Comparison of ENCODE assay signal across 8 mouse cellular contexts in the genomic region with DNA sequence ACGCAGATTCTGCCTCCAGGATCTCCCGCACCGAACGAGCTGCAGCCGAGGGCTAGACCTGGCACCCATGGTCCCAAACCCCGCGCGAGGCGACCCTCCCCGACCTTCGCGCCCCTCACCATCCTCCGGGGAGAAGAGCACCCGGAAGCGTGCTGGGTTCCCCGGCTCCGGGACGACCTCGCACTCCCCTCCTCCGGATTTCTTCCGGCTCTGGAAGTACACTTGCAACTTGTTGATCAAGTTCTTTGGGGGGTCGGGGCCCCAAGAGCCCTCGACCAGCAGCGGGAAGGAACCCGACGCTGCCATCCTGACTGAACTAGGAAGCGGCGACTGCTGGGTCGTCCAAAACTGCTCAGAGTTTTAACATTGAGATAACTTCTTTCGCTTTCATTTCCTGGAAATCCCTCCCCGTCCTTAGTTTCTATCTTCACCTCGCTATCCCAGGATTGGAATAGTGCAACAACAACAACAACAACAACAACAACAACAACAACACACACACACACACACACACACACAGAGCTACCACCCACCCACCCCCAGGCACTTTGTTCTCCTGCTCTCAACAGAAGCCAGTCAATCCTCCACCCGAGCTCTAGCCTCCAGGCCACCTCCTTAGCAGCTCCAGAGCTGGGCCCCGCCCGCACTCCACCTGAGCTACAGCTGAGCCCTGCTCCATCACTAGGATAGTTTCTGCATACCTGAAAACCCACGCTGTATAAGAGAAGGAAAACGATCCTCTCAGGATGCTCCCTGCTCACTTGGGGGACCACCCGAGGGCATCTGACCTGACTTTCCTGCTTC. TPM values are rescaled to one million over a fixed set of nuclear protein-coding genes. Genes with fewer than 3 reads are reported as not detected.
DNase-seq lines count a peak whose midpoint lies in the region; ATAC-seq and TF ChIP-seq lines count a peak whose summit lies in the region.

A gene (minus strand): TSS at position 497 of the 804 bp plus-strand sequence.

- TF ChIP-seq EP300 in MEL (IDR thresholded peaks at IDR 0.05; ENCODE audit: low read depth in 1 of 2, low read length in 2 of 2), result no peak

- no peak for TF ChIP-seq CTCF in MEL (IDR thresholded peaks at IDR 0.05 in 2 of 3, conservative IDR thresholded peaks at IDR 0.05 in 1 of 3; ENCODE audit: control insufficient read depth in 1 of 3, insufficient read depth in 1 of 3, low read depth in 2 of 3, low read length in 3 of 3, poor library complexity in 1 of 3, severe bottlenecking in 1 of 3)

- peak within 1 kb of the TSS; percentile 91 for H3K4me2 ChIP-seq in embryonic facial prominence, embryonic 11.5 days (ENCODE audit: low read depth, low read length)
- H3K4me2 ChIP-seq in heart, embryonic 13.5 days, result peak within 1 kb of the TSS; percentile 91
- peak within 1 kb of the TSS; percentile 94 for H3K4me2 ChIP-seq in kidney, embryonic 15.5 days

- peaks cover 1 to 2% of the 10 kb centered on the region in 2 experiments; a peak in 2 of 4 replicates for H3K27me3 ChIP-seq in MEL (ENCODE audit: control insufficient read depth in 1 of 2, insufficient read depth in 2 of 2, low read length in 2 of 2)
- peaks cover 16% of the 10 kb centered on the region for H3K27me3 ChIP-seq in embryonic facial prominence, embryonic 11.5 days (ENCODE audit: control insufficient read depth, insufficient read depth, low read length)
- peaks cover 34% of the 10 kb centered on the region for H3K27me3 ChIP-seq in heart, embryonic 13.5 days (replicated peaks)
- peaks cover 38% of the 10 kb centered on the region for H3K27me3 ChIP-seq in kidney, embryonic 15.5 days

- TF ChIP-seq POLR2A in MEL (IDR thresholded peaks at IDR 0.05; ENCODE audit: control insufficient read depth in 1 of 2, insufficient read depth in 1 of 2, low read depth in 1 of 2, low read length in 2 of 2, poor library complexity in 1 of 2), result peak in 1 of 2 experiments; percentile 36; a peak in 1 of 4 replicates

- peaks cover 0 to 4% of the 10 kb centered on the region in 2 experiments; a peak in 2 of 4 replicates for H3K4me1 ChIP-seq in MEL (ENCODE audit: control insufficient read depth in 1 of 2, insufficient read depth in 2 of 2, low read length in 2 of 2)
- H3K4me1 ChIP-seq in embryonic facial prominence, embryonic 11.5 days (ENCODE audit: control insufficient read depth, insufficient read depth, low read length), result peaks cover 3% of the 10 kb centered on the region; the same call in 1 of the 2 replicates
- H3K4me1 ChIP-seq in heart, embryonic 13.5 days, result peaks cover 13% of the 10 kb centered on the region
- peaks cover 13% of the 10 kb centered on the region for H3K4me1 ChIP-seq in kidney, embryonic 15.5 days

- DNase-seq in 416B (ENCODE audit: low read depth) (peak; percentile 59), MEL (ENCODE audit: low read depth, low spot score) (peak; percentile 67)
- peak; percentile 48 for DNase-seq in embryonic facial prominence, embryonic 11.5 days (ENCODE audit: low spot score)
- DNase-seq in lung, postnatal 14 days, result peak; percentile 59
- DNase-seq in retina, embryonic 14.5 days (ENCODE audit: low spot score), result peak; percentile 45
- no peak for DNase-seq in cerebellum, adult 18-20 months

- TF ChIP-seq RAD21 in MEL (IDR thresholded peaks at IDR 0.05; ENCODE audit: low read depth, low read length), result no peak

- peaks cover 0 to 5% of the 10 kb centered on the region in 2 experiments; a peak in 1 of 4 replicates for H3K36me3 ChIP-seq in MEL (ENCODE audit: control insufficient read depth in 1 of 2, insufficient read depth in 2 of 2, low read length in 2 of 2)
- H3K36me3 ChIP-seq in embryonic facial prominence, embryonic 11.5 days (replicated peaks; ENCODE audit: control insufficient read depth, insufficient read depth, low read depth, low read length), result no peaks in the 10 kb centered on the region
- H3K36me3 ChIP-seq in heart, embryonic 13.5 days, result no peaks in the 10 kb centered on the region
- no peaks in the 10 kb centered on the region for H3K36me3 ChIP-seq in kidney, embryonic 15.5 days

- ATAC-seq in embryonic facial prominence, embryonic 11.5 days (replicated peaks; ENCODE audit: insufficient number of reproducible peaks, low FRiP score, low TSS enrichment, low read depth), result no peak; the same call in 1 of the 2 replicates
- no peak for ATAC-seq in heart, embryonic 13.5 days (ENCODE audit: extremely low read depth, insufficient number of reproducible peaks, low FRiP score, low TSS enrichment)
- ATAC-seq in kidney, embryonic 15.5 days (replicated peaks; ENCODE audit: low FRiP score), result peak; percentile 69; the same call in 1 of the 2 replicates

- H3K27ac ChIP-seq in MEL (ENCODE audit: control insufficient read depth, low read depth, low read length), result no peak within 1 kb of the TSS
- no peak within 1 kb of the TSS for H3K27ac ChIP-seq in embryonic facial prominence, embryonic 11.5 days (replicated peaks; ENCODE audit: low read depth, low read length)
- no peak within 1 kb of the TSS for H3K27ac ChIP-seq in heart, embryonic 13.5 days (replicated peaks)
- H3K27ac ChIP-seq in kidney, embryonic 15.5 days, result no peak within 1 kb of the TSS

- H3K9ac ChIP-seq in MEL (ENCODE audit: control insufficient read depth, low read depth, low read length, poor library complexity, severe bottlenecking), result peak within 1 kb of the TSS; percentile 74
- H3K9ac ChIP-seq in embryonic facial prominence, embryonic 11.5 days (replicated peaks; ENCODE audit: low read length), result peak within 1 kb of the TSS; percentile 62
- peak within 1 kb of the TSS; percentile 87 for H3K9ac ChIP-seq in heart, embryonic 13.5 days
- H3K9ac ChIP-seq in kidney, embryonic 15.5 days, result peak within 1 kb of the TSS; percentile 53

- no peaks in the 10 kb centered on the region; the same call in 1 of the 2 replicates for H3K79me2 ChIP-seq in MEL (ENCODE audit: control insufficient read depth, insufficient read depth, low read length, poor library complexity)

- WGBS in embryonic facial prominence, embryonic 11.5 days, result 2% methylated on average over 38 of the region's 38 CpGs
- 1% methylated on average over 38 of the region's 38 CpGs for WGBS in heart, embryonic 13.5 days
- 2% methylated on average over 36 of the region's 38 CpGs for WGBS in kidney, embryonic 15.5 days

- H3K9me3 ChIP-seq in MEL (replicated peaks; ENCODE audit: insufficient read depth, low read length), result no peaks in the 10 kb centered on the region
- no peaks in the 10 kb centered on the region for H3K9me3 ChIP-seq in embryonic facial prominence, embryonic 11.5 days (replicated peaks; ENCODE audit: control insufficient read depth, low read length)
- no peaks in the 10 kb centered on the region for H3K9me3 ChIP-seq in heart, embryonic 13.5 days
- H3K9me3 ChIP-seq in kidney, embryonic 15.5 days (replicated peaks), result no peaks in the 10 kb centered on the region

- H3K4me3 ChIP-seq in MEL (ENCODE audit: control insufficient read depth in 1 of 2, insufficient read depth in 1 of 2, low read depth in 2 of 2, low read length in 2 of 2), result peak within 1 kb of the TSS; percentile 79 to 95
- H3K4me3 ChIP-seq in embryonic facial prominence, embryonic 11.5 days (ENCODE audit: low read depth, low read length), result peak within 1 kb of the TSS; percentile 57
- H3K4me3 ChIP-seq in heart, embryonic 13.5 days, result peak within 1 kb of the TSS; percentile 83
- H3K4me3 ChIP-seq in kidney, embryonic 15.5 days (replicated peaks), result peak within 1 kb of the TSS; percentile 59

TF ChIP-seq in MEL, 35 proteins besides CTCF, POLR2A, EP300 and RAD21:
- TF ChIP-seq UBTF (IDR thresholded peaks at IDR 0.05; ENCODE audit: borderline replicate concordance, insufficient read depth, low read depth, low read length) (0 out of 2 replicates have a peak, but pooled peaks have one; percentile 30), ETS1 (IDR thresholded peaks at IDR 0.05; ENCODE audit: low read depth, low read length) (peak; percentile 54), POLR2AphosphoS2 (IDR thresholded peaks at IDR 0.05; ENCODE audit: low read length) (no peak), SIN3A (IDR thresholded peaks at IDR 0.05; ENCODE audit: low read length) (peak; percentile 70), TCF12 (IDR thresholded peaks at IDR 0.05; ENCODE audit: low read depth, low read length) (0 out of 2 replicates have a peak, but pooled peaks have one; percentile 1), MXI1 (IDR thresholded peaks at IDR 0.05; ENCODE audit: low read depth, low read length) (peak; percentile 2; the same call in 1 of the 2 replicates), MAFK (IDR thresholded peaks at IDR 0.05; ENCODE audit: borderline replicate concordance, low read depth, low read length) (no peak)

RNA-seq across cellular contexts. Expression of the gene that starts here (rescaled TPM):
- total RNA-seq in MEL (2012; rRNA removed), result 0.98 and 1.2 TPM in 2 replicates
- polyA plus RNA-seq in MEL (2012; ENCODE audit: insufficient read depth in 1 of 2, insufficient read length in 2 of 2, low read depth in 1 of 2, low replicate concordance in 2 of 2, missing spikeins in 1 of 2), result 1 to 10 TPM in 1 of 2 experiments, not detected in 1; 1.5 TPM
- 0.29 and 0.45 TPM in 2 replicates for polyA plus RNA-seq in embryonic facial prominence, embryonic 11.5 days (2014; fragmentation: Nextera tagmentation; extraction: Ambion mirVana)
- polyA plus RNA-seq in heart, embryonic 13.5 days (2015; fragmentation: Nextera tagmentation; extraction: Ambion mirVana), result 0.75 and 0.80 TPM in 2 replicates
- polyA plus RNA-seq in kidney, embryonic 15.5 days (2015; fragmentation: Nextera tagmentation; extraction: Ambion mirVana), result 1.1 and 1.2 TPM in 2 replicates

Comparison
In these comparisons a context has a peak if more than half of its experiments do, and no peak if none do; other contexts are left out.
1. Peak in DNase-seq, H3K4me3 ChIP-seq, H3K9ac ChIP-seq and H3K4me2 ChIP-seq in embryonic facial prominence, embryonic 11.5 days; RNA of the gene not detected or under 1 TPM.
2. DNase-seq: peak in 416B (single experiment), MEL (single experiment), lung, postnatal 14 days (single experiment) and retina, embryonic 14.5 days (single experiment); none in cerebellum, adult 18-20 months (0 of 2).
3. Peak in every context shown above with its lines, with median percentiles within 50 percentile points of each other: H3K4me3 ChIP-seq, H3K9ac ChIP-seq and H3K4me2 ChIP-seq.